Mouse (Mus musculus) heart, adult 2 months (tissue): ENCODE measurements around the gene Vmn1r227. TPM values are rescaled to one million over a fixed set of nuclear protein-coding genes. Genes with fewer than 3 reads are reported as not detected.

Experiments used
- DNase-seq, 2 experiments: peaks; one replicate each; pipeline ENCODE4 v3.0.0; 2021
- H3K27ac ChIP-seq: fragments of 200-600 bp; 2 replicates; pipeline ENCODE4 v1.8.1; 2022
- H3K27me3 ChIP-seq: fragments of 200-500 bp; 2 replicates; pipeline ENCODE4 v1.6.1; 2012; ENCODE audit warnings: mild to moderate bottlenecking, low read length, inconsistent platforms, mixed read lengths; ENCODE audit not compliant: control insufficient read depth, insufficient read depth
- H3K36me3 ChIP-seq: fragments of 200-500 bp; 2 replicates; pipeline ENCODE4 v1.6.1; 2012; ENCODE audit warnings: low read length, inconsistent platforms; ENCODE audit not compliant: control insufficient read depth, insufficient read depth
- H3K4me1 ChIP-seq: fragments of 200-500 bp; 2 replicates; pipeline ENCODE4 v1.6.1; 2011; ENCODE audit warnings: low read length; ENCODE audit not compliant: control insufficient read depth, insufficient read depth
- H3K4me3 ChIP-seq: fragments of 200-600 bp; 2 replicates; pipeline ENCODE4 v1.8.1; 2022
- H3K79me2 ChIP-seq: fragments of 200-500 bp; replicated peaks from 2 replicates; pipeline ENCODE4 v1.6.1; 2012; ENCODE audit warnings: mild to moderate bottlenecking, inconsistent platforms, low read length, moderate library complexity, mixed read lengths; ENCODE audit not compliant: control insufficient read depth, insufficient read depth
- H3K9ac ChIP-seq: fragments of 200-500 bp; 2 replicates; pipeline ENCODE4 v1.6.1; 2012; ENCODE audit warnings: low read depth, mild to moderate bottlenecking, control low read depth, inconsistent platforms, low read length, mixed read lengths
- CTCF ChIP-seq: fragments of 200-600 bp; IDR thresholded peaks from 2 replicates; pipeline ENCODE4 v1.8.1; 2022; ENCODE audit warnings: antibody characterized with exemption, mild to moderate bottlenecking, moderate library complexity
- EP300 ChIP-seq: fragments of 200-500 bp; IDR thresholded peaks from 2 replicates; pipeline ENCODE4 v1.6.1; 2011; ENCODE audit warnings: low read depth, low read length, control low read depth; ENCODE audit not compliant: insufficient read depth
- POLR2A ChIP-seq: fragments of 200-500 bp; IDR thresholded peaks from 2 replicates; pipeline ENCODE4 v1.6.1; 2011; ENCODE audit warnings: mild to moderate bottlenecking, low read depth, low read length, control low read depth; ENCODE audit not compliant: insufficient read depth
- WGBS: fragments of 180-500 bp; shearing (Covaris S2); methylation state at CpG from one replicate; pipeline ENCODE4 v1.1.7; 2018; 5-methylcytosine and 5-hydroxymethylcytosine counted together
- intact Hi-C: fragments of 180-260 bp; cut with DNase I; formaldehyde crosslinking; loops from one replicate; pipeline ENCODE4 v1.15.1; 2025
- long read RNA-seq: library from polyadenylated mRNA; stranded (forward); transcript quantifications from one replicate; pipeline ENCODE4 v2.0.0, GENCODE M21; 2021
- polyA plus RNA-seq: library from polyadenylated mRNA; depleted of rRNA; stranded (reverse); fragments of >200 nt; gene quantifications from 2 replicates; pipeline ENCODE4 v1.2.3, GENCODE M21; 2012; rRNA removed
- total RNA-seq, 2 experiments: library from RNA; stranded (reverse); gene quantifications; 2 replicates each; pipeline ENCODE4 v1.2.3; 2021

The Vmn1r227 gene
- total RNA-seq, result not detected
- not detected in 2 replicates for polyA plus RNA-seq
- long read RNA-seq, result 0 reads

DNA sequence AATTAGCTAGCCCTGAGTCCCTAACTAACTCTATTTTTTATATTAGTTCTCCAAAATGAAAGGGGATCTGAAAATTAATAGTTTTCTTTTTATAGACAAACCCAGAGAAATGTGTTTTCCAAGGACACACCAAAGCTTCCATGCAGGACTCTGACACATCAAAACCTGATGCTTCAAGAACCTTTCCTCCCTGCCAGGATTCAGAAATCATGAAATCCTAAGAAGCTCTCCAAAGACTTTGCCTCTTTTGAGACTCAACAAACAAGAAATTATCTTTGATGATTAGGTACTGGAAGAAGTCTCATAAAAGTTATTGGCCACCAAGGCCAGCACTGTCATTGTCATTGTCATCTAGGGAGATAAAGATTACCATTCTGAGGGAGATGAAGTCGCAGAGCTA, at the start of gene Vmn1r227:
Gene Vmn1r227, plus strand, starts transcription at position 301 of the 400 bp plus-strand sequence.
- 25% methylated on average over 1 of the region's 1 CpGs for WGBS
- Histone ChIP-seq H3K79me2 (no peaks in the 10 kb centered on the region), H3K4me3 (no peak within 1 kb of the TSS), H3K9ac (no peak within 1 kb of the TSS), H3K4me1 (no peaks in the 10 kb centered on the region), H3K36me3 (no peaks in the 10 kb centered on the region), H3K27me3 (no peaks in the 10 kb centered on the region), H3K27ac (no peak within 1 kb of the TSS)
- TF ChIP-seq CTCF, result no peak
- TF ChIP-seq EP300, result no peak
- TF ChIP-seq POLR2A, result no peak
- no peak for DNase-seq
- intact Hi-C loops, result no loop called here

DNA sequence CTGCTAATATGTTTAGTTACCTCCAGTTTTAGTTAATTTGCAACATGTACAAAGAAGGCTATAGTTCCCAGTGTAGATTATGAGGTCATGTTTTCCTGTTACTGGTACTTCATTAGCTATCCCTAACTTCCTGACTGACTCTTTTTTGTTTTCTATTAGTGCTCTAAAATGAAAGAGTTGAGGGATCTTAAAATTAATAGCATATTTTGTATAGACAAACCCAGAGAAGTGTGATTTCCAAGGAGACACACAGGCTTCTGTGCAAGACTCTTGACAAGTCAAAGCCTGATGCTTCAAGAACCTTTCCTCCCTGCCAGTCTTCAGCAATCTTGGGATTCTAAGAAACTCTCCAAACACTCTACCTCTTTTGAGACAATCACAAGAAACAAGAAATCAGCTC, 47.1 kb upstream of the Vmn1r227 start, which contains the start of gene Vmn1r226:
Gene Vmn1r226, plus strand, starts transcription at position 301 of the 400 bp plus-strand sequence.
- H3K9ac ChIP-seq, result no peak within 1 kb of the TSS
- H3K36me3 ChIP-seq, result no peaks in the 10 kb centered on the region
- H3K79me2 ChIP-seq, result no peaks in the 10 kb centered on the region
- TF ChIP-seq CTCF (no peak), POLR2A (no peak), EP300 (no peak)
- no peaks in the 10 kb centered on the region for H3K4me1 ChIP-seq
- no peak for DNase-seq
- no peak within 1 kb of the TSS for H3K4me3 ChIP-seq
- no peak within 1 kb of the TSS for H3K27ac ChIP-seq
- intact Hi-C loops, result no loop called here
- H3K27me3 ChIP-seq, result no peaks in the 10 kb centered on the region

DNA sequence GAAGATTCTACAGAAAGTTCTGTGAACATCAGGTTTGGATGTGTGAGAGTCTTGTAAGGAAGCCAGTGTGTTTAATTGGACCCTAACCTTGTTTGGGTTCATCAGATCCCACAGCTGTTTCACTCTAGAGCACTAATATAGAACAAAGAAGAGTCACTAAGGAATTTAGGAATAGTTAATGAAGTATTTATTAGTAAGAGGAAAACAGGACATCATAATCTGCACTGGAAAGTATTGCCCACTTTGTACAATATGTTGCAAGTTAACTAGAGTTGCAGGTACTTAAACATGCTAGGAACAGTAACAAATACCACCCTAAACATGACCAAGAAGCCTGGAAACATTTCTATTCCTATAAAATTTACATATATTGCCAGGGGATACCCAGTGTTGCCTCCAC, 56.4 kb downstream of the Vmn1r227 start, which contains the start of gene Vmn1r228:
Gene Vmn1r228, minus strand, starts transcription at position 101 of the 400 bp plus-strand sequence.
- TF ChIP-seq EP300, result no peak
- no peak for TF ChIP-seq POLR2A
- TF ChIP-seq CTCF, result no peak
- Histone ChIP-seq H3K4me3 (no peak within 1 kb of the TSS), H3K79me2 (no peaks in the 10 kb centered on the region), H3K9ac (no peak within 1 kb of the TSS), H3K4me1 (no peaks in the 10 kb centered on the region), H3K27ac (no peak within 1 kb of the TSS), H3K27me3 (no peaks in the 10 kb centered on the region), H3K36me3 (no peaks in the 10 kb centered on the region)
- no peak for DNase-seq
- intact Hi-C loops, result no loop called here

Other genes starting within 250 kb of the Vmn1r227 start
- gene Vmn2r108, start 248.5 kb upstream of the Vmn1r227 start, total RNA-seq, result not detected
- gene Vmn2r108, start 248.5 kb upstream of the Vmn1r227 start, polyA plus RNA-seq, result not detected in 2 replicates
- gene Vmn1r225, start 231.7 kb upstream of the Vmn1r227 start, total RNA-seq, result not detected
- gene Vmn1r225, start 231.7 kb upstream of the Vmn1r227 start, polyA plus RNA-seq, result not detected in 2 replicates
- not detected for gene Vmn2r109, start 165.1 kb upstream of the Vmn1r227 start, total RNA-seq
- gene Vmn2r109, start 165.1 kb upstream of the Vmn1r227 start, polyA plus RNA-seq, result not detected in 2 replicates
- not detected for gene Vmn2r110, start 133.4 kb upstream of the Vmn1r227 start, total RNA-seq
- gene Vmn2r110, start 133.4 kb upstream of the Vmn1r227 start, polyA plus RNA-seq, result not detected in 2 replicates
- not detected for gene Fpr-rs3, start 105.0 kb upstream of the Vmn1r227 start, total RNA-seq
- gene Fpr-rs3, start 105.0 kb upstream of the Vmn1r227 start, polyA plus RNA-seq, result not detected in 2 replicates
- gene Vmn1r226, start 47.0 kb upstream of the Vmn1r227 start, total RNA-seq, result not detected
- not detected in 2 replicates for gene Vmn1r226, start 47.0 kb upstream of the Vmn1r227 start, polyA plus RNA-seq
- gene Vmn1r228, start 56.3 kb downstream of the Vmn1r227 start, total RNA-seq, result not detected
- gene Vmn1r228, start 56.3 kb downstream of the Vmn1r227 start, polyA plus RNA-seq, result not detected in 2 replicates
- gene Vmn1r229, start 81.7 kb downstream of the Vmn1r227 start, total RNA-seq, result under 1 TPM in 1 of 2 experiments, not detected in 1; 0.02 TPM
- gene Vmn1r229, start 81.7 kb downstream of the Vmn1r227 start, polyA plus RNA-seq, result not detected in 2 replicates
- gene Vmn1r230, start 110.6 kb downstream of the Vmn1r227 start, total RNA-seq, result not detected
- not detected in 2 replicates for gene Vmn1r230, start 110.6 kb downstream of the Vmn1r227 start, polyA plus RNA-seq
- not detected for gene Vmn1r231, start 175.2 kb downstream of the Vmn1r227 start, total RNA-seq
- gene Vmn1r231, start 175.2 kb downstream of the Vmn1r227 start, polyA plus RNA-seq, result not detected in 2 replicates
- gene Vmn1r232, start 189.9 kb downstream of the Vmn1r227 start, total RNA-seq, result not detected
- not detected in 2 replicates for gene Vmn1r232, start 189.9 kb downstream of the Vmn1r227 start, polyA plus RNA-seq
- 100 to 1,000 TPM; 167 to 188 TPM for gene Ppp2r1a, start 215.5 kb downstream of the Vmn1r227 start, total RNA-seq
- gene Ppp2r1a, start 215.5 kb downstream of the Vmn1r227 start, polyA plus RNA-seq, result 251 and 323 TPM in 2 replicates